Mouse (Mus musculus) adrenal gland, postnatal 10 days (tissue): Measurements from ENCODE around the gene Pate3. TPM values are rescaled to one million over a fixed set of nuclear protein-coding genes. Genes with fewer than 3 reads are reported as not detected.
"Not testable (repeated sequence)": the region's sequence is repeated elsewhere in the genome, so short reads cannot be mapped to it uniquely, and the experiment has no call there.

Experiments used
- DNase-seq: peaks from one replicate; pipeline ENCODE4 v3.0.0; 2021; ENCODE audit warnings: mixed read lengths
- long read RNA-seq, 2 experiments: library from polyadenylated mRNA; stranded (forward); transcript quantifications; one replicate each; pipeline ENCODE4 v2.0.0; 2021
- total RNA-seq, 2 experiments: library from RNA; stranded (reverse); gene quantifications; 2 replicates each; pipeline ENCODE4 v1.2.3; 2021

Pate3 gene
- total RNA-seq, result not detected
- long read RNA-seq, experiment 1, result 0 reads
- long read RNA-seq, experiment 2, result 0 reads

DNA sequence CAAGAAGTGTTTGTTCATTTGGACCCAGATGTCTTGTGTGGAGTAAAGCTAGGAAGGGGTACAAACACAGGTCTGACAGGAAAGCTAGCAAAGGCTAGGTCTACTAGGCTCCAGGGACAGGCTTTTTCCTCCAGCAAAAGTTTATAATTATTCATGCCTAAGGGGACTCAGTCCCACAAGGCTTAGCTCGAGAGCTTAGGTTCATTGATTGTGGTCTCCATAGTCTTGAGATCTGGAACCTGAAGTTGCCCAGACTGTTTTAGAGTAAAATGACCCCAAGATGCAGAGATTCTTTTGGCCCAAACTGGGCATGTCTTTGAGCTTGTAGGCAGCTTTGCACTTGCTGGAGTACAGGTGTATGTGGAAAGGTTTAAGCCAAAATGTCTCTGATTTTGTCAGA lies at the start of gene Pate3:
Gene Pate3, minus strand, starts transcription at position 101 of the 400 bp plus-strand sequence.
- no peak for DNase-seq

DNA sequence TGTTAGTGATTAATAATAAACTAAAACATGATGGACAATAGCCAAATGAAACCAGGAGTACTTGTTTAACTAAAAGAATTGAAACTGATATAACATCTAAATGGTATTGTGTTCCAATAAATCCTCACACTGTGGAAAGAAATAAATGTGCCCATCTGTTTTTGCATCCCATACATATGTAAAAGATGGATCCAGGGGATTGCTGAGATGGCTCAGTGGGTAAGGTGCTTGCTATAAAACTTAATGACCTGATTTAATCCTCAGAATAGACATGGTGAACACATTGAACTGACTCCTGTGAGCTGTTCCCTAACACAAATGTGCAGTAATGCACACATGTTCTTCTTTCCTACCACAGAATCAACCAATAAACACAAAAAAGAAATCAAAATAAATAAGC lies 43.9 kb upstream of the Pate3 start:
- DNase-seq, result no peak

DNA sequence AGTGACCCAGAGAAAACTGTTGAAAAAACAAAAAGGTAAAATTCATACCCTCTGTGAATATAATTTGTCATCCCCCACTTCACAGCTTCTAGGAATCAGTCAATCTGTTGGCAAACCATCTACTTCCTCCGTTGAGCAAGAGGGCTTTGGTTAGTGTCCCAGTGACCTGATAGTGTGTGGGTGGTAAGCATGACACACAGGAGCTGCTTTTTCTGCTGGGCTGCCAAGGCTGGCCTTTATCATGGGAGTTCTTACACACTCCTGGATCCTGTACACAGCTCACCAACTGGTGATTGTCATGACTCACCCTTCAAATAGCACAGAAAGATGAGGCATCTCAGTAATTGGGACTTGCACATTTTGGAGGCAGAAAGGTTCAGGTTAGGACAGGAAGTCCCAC lies 39.0 kb upstream of the Pate3 start, which contains the start of gene Pate1:
Gene Pate1, minus strand, starts transcription at position 378 of the 400 bp plus-strand sequence.
- DNase-seq, result peak; percentile 1

DNA sequence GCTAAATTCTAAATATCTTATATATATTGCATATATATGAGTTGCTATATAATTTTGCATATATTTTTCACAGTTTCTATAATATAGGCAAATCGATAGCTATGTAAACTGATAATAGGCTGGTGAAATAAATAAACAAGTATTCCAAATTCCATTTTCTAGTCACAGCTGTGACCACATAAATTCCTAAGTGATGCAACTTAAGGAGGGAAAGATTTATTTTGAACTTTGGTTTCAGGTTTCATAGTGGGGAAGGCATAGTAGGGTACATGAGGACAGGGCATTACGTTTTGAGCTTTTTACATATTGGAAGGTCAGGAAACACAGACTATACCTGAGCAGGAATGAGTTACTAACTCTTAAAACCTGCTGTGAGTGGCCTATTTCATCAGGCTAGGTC lies 25.6 kb upstream of the Pate3 start:
- DNase-seq, result no peak

DNA sequence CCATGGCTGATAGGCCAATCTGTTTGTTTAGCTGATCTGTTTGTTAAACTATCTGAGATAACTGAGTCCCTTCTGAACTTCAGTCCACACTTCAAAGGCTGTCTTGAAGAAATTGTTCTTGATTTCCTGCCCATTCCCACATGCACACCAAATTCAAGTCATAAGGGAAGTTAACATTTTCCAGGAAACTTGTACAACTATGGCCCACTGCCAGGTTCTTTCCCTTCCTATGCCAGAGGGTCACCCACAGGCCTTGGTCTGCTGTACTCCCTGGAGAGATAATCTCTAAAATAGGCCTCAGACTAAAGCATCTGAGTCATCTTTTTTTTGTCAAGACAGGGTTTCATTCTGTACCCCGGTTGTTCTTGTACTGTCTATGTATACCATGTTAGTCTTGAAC lies 15.0 kb downstream of the Pate3 start:
- no peak for DNase-seq

DNA sequence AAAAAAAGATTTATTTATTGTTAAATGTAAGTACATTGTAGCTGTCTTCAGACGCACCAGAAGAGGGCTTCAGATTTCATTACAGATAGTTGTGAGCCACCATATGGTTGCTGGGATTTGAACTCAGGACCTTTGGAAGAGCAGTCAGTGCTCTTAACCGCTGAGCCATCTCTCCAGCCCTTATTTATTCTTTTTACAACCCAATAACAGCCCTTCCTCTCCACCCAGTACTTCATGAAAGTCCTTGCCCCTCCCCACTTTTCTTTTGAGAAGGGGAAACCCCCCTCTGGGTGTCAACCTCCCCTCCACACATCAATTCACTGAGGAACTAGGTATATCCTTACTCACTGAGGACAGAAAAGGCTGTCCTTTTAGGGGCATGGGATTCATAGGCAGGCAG lies 31.2 kb downstream of the Pate3 start:
- DNase-seq, result not testable (repeated sequence)

DNA sequence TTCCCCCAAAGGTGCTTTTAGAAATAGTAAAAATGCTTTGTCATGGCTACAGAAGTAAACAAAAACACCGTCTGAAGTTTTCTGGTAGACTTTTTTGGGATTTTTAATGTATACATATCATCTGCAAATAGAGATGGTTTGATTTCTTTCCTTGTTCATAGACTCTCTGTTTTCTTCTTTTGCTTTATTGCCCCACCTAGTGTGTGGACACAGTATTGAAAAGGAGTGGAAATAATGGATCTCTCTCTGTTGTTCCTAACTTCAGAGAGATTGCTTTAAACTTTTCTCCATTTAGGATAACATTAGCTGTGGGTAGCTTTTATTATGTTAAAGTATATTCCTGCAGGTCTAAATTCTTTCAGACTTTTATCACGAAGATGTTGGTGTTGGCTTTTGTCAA lies 34.0 kb downstream of the Pate3 start:
- DNase-seq, result no peak

DNA sequence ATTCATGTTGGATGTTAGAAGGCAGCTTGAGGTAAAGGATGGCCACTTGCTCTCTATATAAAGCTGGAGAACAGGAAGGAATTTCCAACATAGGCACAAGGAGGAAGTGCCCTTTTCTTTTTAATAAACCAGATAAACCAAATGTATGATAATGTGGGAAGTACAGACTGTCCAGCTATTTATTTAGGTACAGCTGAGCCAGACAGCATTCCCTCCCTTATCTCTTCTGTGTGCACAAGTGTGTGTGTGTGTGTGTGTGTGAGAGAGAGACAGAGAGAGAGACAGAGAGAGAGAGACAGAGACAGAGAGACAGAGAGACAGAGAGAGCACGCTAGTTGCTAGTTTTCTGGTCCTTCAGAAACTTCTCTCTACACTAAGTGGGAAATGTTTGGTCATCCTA lies 36.2 kb downstream of the Pate3 start, which contains the start of gene Pate4:
Gene Pate4, minus strand, starts transcription at position 101 of the 400 bp plus-strand sequence.
- DNase-seq, result no peak

DNA sequence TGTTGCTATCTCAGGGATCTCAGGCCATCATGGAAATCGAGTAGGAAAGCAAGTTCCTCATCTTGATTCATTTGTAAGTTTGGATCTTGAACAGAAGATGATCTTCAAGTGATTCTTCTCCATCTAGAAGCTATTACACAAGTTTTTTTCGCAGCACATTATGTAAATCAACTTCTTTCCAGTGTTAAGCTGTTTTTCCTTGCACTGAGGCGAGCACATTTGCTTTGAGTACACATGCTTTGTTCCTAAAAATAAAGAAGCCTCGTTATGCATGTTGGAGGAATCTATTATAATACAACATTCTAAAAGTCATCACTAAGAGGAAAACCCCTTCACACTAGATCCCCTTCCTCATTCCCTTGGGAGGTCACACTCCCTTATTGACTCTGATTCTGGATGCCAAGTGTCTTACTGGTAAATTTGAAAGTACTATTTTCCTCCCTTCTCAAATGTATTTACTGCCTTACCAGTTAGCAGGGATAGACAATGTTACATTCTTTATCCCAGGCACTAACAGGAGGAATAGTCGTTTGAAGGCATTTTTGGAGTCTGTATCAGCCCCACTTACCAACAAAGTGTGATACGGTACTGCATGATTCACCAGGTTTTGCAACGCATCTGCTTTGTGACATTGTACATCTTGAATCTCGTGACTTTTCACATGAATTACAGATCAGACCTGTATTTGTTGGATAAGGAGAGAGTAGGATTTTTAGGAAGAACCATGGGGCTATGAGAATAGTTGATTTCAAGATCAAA lies 40.2 kb downstream of the Pate3 start:
- no peak for DNase-seq

Other genes starting within 250 kb of the Pate3 start
- 10 to 100 TPM; 24.8 to 32.4 TPM for gene Cdon, start 227.1 kb downstream of the Pate3 start, total RNA-seq
- not detected for gene Gm1113, start 129.9 kb downstream of the Pate3 start, total RNA-seq
- gene Ddx25, start 89.7 kb downstream of the Pate3 start, total RNA-seq, result under 1 TPM; 0.75 to 0.85 TPM
- gene Pus3, start 89.6 kb downstream of the Pate3 start, total RNA-seq, result 10 to 100 TPM; 12.3 to 16.3 TPM
- gene Pate2, start 77.9 kb downstream of the Pate3 start, total RNA-seq, result under 1 TPM in 1 of 2 experiments, not detected in 1; 0.79 TPM
- gene Hyls1, start 77.8 kb downstream of the Pate3 start, total RNA-seq, result 1 to 10 TPM; 3.3 to 5.0 TPM
- not detected for gene Pate4, start 36.3 kb downstream of the Pate3 start, total RNA-seq
- not detected for gene Pate1, start 39.2 kb upstream of the Pate3 start, total RNA-seq
- gene Gm17677, start 92.8 kb upstream of the Pate3 start, total RNA-seq, result not detected
- not detected for gene Gm17727, start 129.9 kb upstream of the Pate3 start, total RNA-seq
- gene Gm27235, start 141.9 kb upstream of the Pate3 start, total RNA-seq, result not detected
- gene D730048I06Rik, start 141.9 kb upstream of the Pate3 start, total RNA-seq, result not detected
- gene 9230110F15Rik, start 195.9 kb upstream of the Pate3 start, total RNA-seq, result not detected